Mouse (Mus musculus) embryonic facial prominence, embryonic 12.5 days (tissue): Measurements from ENCODE around the gene Ccl1. TPM values are rescaled to one million over a fixed set of nuclear protein-coding genes. Genes with fewer than 3 reads are reported as not detected.

ENCODE experiments used
- ATAC-seq: fragments of 200-750 bp; cut with Nextera tagmentation; 2 replicates; pipeline ENCODE4 v1.8.0; 2017; ENCODE audit not compliant: insufficient number of reproducible peaks, insufficient read depth, low FRiP score, low TSS enrichment
- H3K27ac ChIP-seq: fragments of 300-500 bp; sonication (generic); 2 replicates; pipeline ENCODE4 v1.5.1; 2016; ENCODE audit warnings: mild to moderate bottlenecking
- H3K27me3 ChIP-seq: fragments of 300-500 bp; sonication (generic); 2 replicates; pipeline ENCODE4 v1.6.1; 2016; ENCODE audit warnings: mild to moderate bottlenecking, moderate library complexity
- H3K36me3 ChIP-seq: fragments of 300-500 bp; sonication (generic); 2 replicates; pipeline ENCODE4 v1.6.1; 2016; ENCODE audit warnings: mild to moderate bottlenecking
- H3K4me1 ChIP-seq: fragments of 300-500 bp; sonication (generic); 2 replicates; pipeline ENCODE4 v1.6.1; 2016
- H3K4me2 ChIP-seq: fragments of 300-500 bp; sonication (generic); replicated peaks from 2 replicates; pipeline ENCODE4 v1.6.1; 2016; ENCODE audit warnings: mild to moderate bottlenecking, moderate library complexity
- H3K4me3 ChIP-seq: fragments of 300-500 bp; sonication (generic); 2 replicates; pipeline ENCODE4 v1.5.1; 2016; ENCODE audit warnings: mild to moderate bottlenecking
- H3K9ac ChIP-seq: fragments of 300-500 bp; sonication (generic); 2 replicates; pipeline ENCODE4 v1.6.1; 2016; ENCODE audit warnings: mild to moderate bottlenecking, moderate library complexity
- H3K9me3 ChIP-seq: fragments of 300-500 bp; sonication (generic); 2 replicates; pipeline ENCODE4 v1.6.1; 2016; ENCODE audit warnings: mild to moderate bottlenecking, moderate library complexity
- WGBS: fragments of 180-500 bp; shearing (Covaris S2); methylation state at CpG from one replicate; pipeline ENCODE4 v1.1.7; 2016; 5-methylcytosine and 5-hydroxymethylcytosine counted together
- polyA plus RNA-seq: library from polyadenylated mRNA; unstranded; fragments of >200 nt; fragmentation: Nextera tagmentation; extraction: Ambion mirVana; gene quantifications from 2 replicates; pipeline ENCODE4 v1.2.1, GENCODE M21; 2016

Ccl1 gene
- polyA plus RNA-seq, 1 experiment from 2014 or later: not detected

DNA sequence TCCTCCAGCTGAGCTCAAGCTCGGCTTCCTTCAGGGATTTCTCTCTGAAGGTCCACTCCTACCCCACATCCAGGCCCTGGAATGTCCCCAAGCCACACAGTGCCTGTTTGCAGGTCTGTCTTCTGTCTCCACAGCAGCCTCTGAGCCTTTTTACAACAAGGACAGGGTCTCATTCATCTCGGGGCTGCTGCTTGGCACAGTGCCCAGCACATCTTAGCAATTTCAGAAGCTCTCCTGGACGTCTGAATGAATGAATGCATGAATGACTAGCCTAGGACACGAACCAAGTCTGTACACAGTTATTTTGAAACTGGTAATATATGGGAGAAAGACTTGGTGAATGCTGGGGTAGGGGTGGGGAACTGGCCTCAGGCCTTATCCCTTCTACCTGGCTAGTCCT is 52.1 kb downstream of the Ccl1 start:
- Histone ChIP-seq H3K4me1 (0 out of 2 replicates have a peak, but pooled peaks cover 4% of the 10 kb centered on the region), H3K27me3 (no peaks in the 10 kb centered on the region), H3K9me3 (no peaks in the 10 kb centered on the region), H3K9ac (no peak overlapping the region), H3K4me2 (no peak overlapping the region), H3K4me3 (no peak overlapping the region), H3K36me3 (no peaks in the 10 kb centered on the region), H3K27ac (no peak overlapping the region)
- WGBS: 36% methylated on average over 4 of the region's 4 CpGs
- ATAC-seq: no peak

- no peaks in the 10 kb centered on the region for H3K36me3 ChIP-seq
- no peaks in the 10 kb centered on the region for H3K9me3 ChIP-seq
- H3K4me3 ChIP-seq: no peak overlapping the region
- WGBS: 40% methylated on average over 6 of the region's 6 CpGs
- H3K4me2 ChIP-seq: no peak overlapping the region
- no peak for ATAC-seq
- no peak overlapping the region for H3K9ac ChIP-seq
- no peak overlapping the region for H3K27ac ChIP-seq
- 0 out of 2 replicates have a peak, but pooled peaks cover 4% of the 10 kb centered on the region for H3K4me1 ChIP-seq
- H3K27me3 ChIP-seq: no peaks in the 10 kb centered on the region
Observed at GRCm38 (mm10) chr11:82251251-82251650, 54.2 kb downstream of the Ccl1 start.

GRCm38 (mm10) chr11:82249945-82250344 is 55.5 kb downstream of the Ccl1 start:
- 81% methylated on average over 6 of the region's 6 CpGs for WGBS
- no peak overlapping the region for H3K27ac ChIP-seq
- no peak for ATAC-seq
- no peak overlapping the region for H3K4me3 ChIP-seq
- no peaks in the 10 kb centered on the region for H3K36me3 ChIP-seq
- H3K27me3 ChIP-seq: no peaks in the 10 kb centered on the region
- no peak overlapping the region for H3K4me2 ChIP-seq
- H3K4me1 ChIP-seq: no peaks in the 10 kb centered on the region
- H3K9me3 ChIP-seq: no peaks in the 10 kb centered on the region
- no peak overlapping the region for H3K9ac ChIP-seq

DNA sequence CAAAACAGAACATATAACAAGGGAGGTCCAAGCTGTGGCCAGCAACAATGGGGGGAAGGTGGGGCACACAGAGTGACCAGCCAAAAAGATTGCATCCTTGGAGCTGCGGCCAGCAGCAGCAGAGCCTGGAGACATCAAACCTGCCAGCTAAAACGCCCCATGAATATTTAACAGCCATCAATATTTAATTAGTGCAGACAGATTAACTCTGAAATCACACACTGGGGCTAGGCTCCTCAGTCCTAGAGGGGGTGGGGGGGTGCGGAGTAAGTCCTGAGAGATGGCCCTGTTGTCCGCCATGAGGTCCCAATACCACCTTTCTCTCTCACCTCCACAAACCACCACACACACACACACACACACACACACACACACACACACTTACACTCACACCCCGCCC is 68.1 kb downstream of the Ccl1 start:
- Histone ChIP-seq H3K9me3 (no peaks in the 10 kb centered on the region), H3K4me2 (no peak overlapping the region), H3K4me1 (no peaks in the 10 kb centered on the region), H3K4me3 (no peak overlapping the region), H3K27ac (no peak overlapping the region), H3K27me3 (no peaks in the 10 kb centered on the region), H3K9ac (no peak overlapping the region), H3K36me3 (no peaks in the 10 kb centered on the region)
- 55% methylated on average over 4 of the region's 5 CpGs for WGBS
- no peak for ATAC-seq

DNA sequence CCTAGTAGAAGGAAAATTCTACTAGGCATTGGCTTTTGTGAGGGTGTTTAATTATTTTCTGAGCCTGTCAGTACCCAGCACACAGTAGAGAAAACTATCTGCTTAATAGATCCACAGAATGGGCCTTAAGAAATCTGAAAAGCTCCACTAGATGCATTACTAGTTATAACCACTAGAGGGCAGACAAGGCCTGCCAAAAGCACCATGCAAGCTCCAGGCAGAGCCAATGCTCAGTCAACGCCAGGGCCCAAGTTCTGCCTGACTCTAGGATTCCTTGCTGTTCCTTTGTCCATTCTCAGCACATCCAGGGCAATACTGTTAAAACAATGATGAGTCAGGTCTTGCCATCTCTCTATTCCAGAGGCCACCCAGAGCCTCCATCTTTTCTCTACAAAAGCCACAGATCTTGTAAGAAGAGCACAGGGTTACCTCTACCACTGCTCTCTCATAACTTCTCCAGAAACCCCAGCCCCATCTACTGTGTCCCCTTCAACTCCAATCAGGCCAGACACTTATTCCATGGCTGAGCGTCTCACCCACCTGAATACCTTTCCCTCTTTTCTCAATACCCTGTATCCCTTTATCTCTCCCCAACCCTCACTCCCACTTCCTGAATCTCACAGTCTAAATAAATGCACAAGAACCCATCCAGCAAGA is 69.8 kb downstream of the Ccl1 start:
- no peak overlapping the region for H3K4me3 ChIP-seq
- H3K27me3 ChIP-seq: no peaks in the 10 kb centered on the region
- H3K4me2 ChIP-seq: no peak overlapping the region
- ATAC-seq: no peak
- 38% methylated on average over 2 of the region's 2 CpGs for WGBS
- H3K9me3 ChIP-seq: no peaks in the 10 kb centered on the region
- H3K9ac ChIP-seq: peak overlapping the region; percentile 19; the same call in 1 of the 2 replicates
- H3K36me3 ChIP-seq: no peaks in the 10 kb centered on the region
- no peaks in the 10 kb centered on the region for H3K4me1 ChIP-seq
- H3K27ac ChIP-seq: no peak overlapping the region

DNA sequence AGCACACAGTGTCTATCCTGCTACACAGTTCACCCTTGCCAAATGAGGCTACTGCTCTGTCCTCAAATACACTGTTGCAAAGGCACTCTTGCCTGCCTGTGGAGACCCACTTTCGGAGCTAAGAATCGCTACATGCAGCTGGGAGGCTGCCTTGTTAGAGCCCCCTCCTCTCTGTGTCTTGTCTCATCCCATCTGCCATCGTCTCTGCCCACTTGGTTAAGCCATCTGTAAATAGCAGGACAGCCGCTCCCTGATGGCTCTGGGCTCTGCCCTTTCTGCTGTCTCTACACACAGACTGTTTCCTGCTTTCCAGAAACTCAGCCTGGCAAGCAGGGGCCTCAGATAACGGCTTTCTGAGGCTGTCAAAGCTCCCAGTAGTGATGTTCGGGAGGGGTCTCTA is 71.5 kb downstream of the Ccl1 start:
- no peaks in the 10 kb centered on the region for H3K27me3 ChIP-seq

GRCm38 (mm10) chr11:82226976-82227375 is 78.5 kb downstream of the Ccl1 start:
- Histone ChIP-seq H3K4me1 (no peaks in the 10 kb centered on the region), H3K36me3 (no peaks in the 10 kb centered on the region), H3K4me2 (no peak overlapping the region), H3K27me3 (no peaks in the 10 kb centered on the region), H3K9me3 (no peaks in the 10 kb centered on the region), H3K9ac (no peak overlapping the region), H3K27ac (no peak overlapping the region), H3K4me3 (no peak overlapping the region)
- WGBS: 85% methylated on average over 9 of the region's 9 CpGs
- no peak for ATAC-seq

More for the DNA sequence above, 71.5 kb downstream of the Ccl1 start:
- H3K36me3 ChIP-seq: no peaks in the 10 kb centered on the region
- ATAC-seq: no peak
- no peaks in the 10 kb centered on the region for H3K4me1 ChIP-seq
- H3K4me2 ChIP-seq: no peak overlapping the region
- no peak overlapping the region for H3K9ac ChIP-seq
- WGBS: 56% methylated on average over 6 of the region's 6 CpGs
- no peak overlapping the region for H3K4me3 ChIP-seq
- no peak overlapping the region for H3K27ac ChIP-seq
- H3K9me3 ChIP-seq: no peaks in the 10 kb centered on the region

DNA sequence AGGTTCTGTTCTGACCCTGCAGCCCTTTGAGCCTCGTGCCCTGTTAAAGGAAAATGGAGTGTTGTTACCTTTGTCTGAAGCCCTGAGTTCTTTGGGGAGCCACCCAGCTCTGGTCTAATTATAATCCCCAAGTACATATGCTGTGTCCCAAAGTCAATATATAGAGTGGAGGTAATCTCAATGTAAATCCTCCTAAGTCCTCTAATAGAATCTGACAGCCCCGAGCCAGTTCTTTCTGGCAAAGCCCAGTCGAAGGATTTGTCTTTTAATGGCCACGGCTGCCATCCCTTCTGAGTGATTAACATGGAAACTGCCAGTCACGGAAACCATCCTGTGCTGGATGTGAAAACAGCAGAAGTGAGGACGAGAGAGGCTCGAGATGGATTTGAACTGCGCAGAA is 79.6 kb downstream of the Ccl1 start:
- H3K4me3 ChIP-seq: no peak overlapping the region
- 73% methylated on average over 8 of the region's 8 CpGs for WGBS
- no peak overlapping the region for H3K27ac ChIP-seq

GRCm38 (mm10) chr11:82216531-82216930 is 89.0 kb downstream of the Ccl1 start:
- Histone ChIP-seq H3K4me2 (no peak overlapping the region), H3K9me3 (no peaks in the 10 kb centered on the region), H3K4me1 (no peaks in the 10 kb centered on the region), H3K4me3 (no peak overlapping the region), H3K27ac (no peak overlapping the region), H3K36me3 (no peaks in the 10 kb centered on the region), H3K27me3 (no peaks in the 10 kb centered on the region), H3K9ac (no peak overlapping the region)
- WGBS: 38% methylated on average over 2 of the region's 2 CpGs
- no peak for ATAC-seq

More for the DNA sequence above, 79.6 kb downstream of the Ccl1 start:
- no peak for ATAC-seq
- no peaks in the 10 kb centered on the region for H3K4me1 ChIP-seq
- H3K4me2 ChIP-seq: no peak overlapping the region
- H3K9ac ChIP-seq: no peak overlapping the region
- no peaks in the 10 kb centered on the region for H3K9me3 ChIP-seq
- H3K36me3 ChIP-seq: no peaks in the 10 kb centered on the region
- no peaks in the 10 kb centered on the region for H3K27me3 ChIP-seq

GRCm38 (mm10) chr11:82214405-82214804 is 91.1 kb downstream of the Ccl1 start:
- no peaks in the 10 kb centered on the region for H3K9me3 ChIP-seq
- no peak for ATAC-seq
- no peak overlapping the region for H3K9ac ChIP-seq
- no peaks in the 10 kb centered on the region for H3K27me3 ChIP-seq
- H3K4me3 ChIP-seq: no peak overlapping the region
- no peak overlapping the region for H3K4me2 ChIP-seq
- 80% methylated on average over 4 of the region's 4 CpGs for WGBS
- H3K36me3 ChIP-seq: no peaks in the 10 kb centered on the region
- no peak overlapping the region for H3K27ac ChIP-seq
- no peaks in the 10 kb centered on the region for H3K4me1 ChIP-seq

GRCm38 (mm10) chr11:82206960-82207488 is 98.5 kb downstream of the Ccl1 start:
- H3K27ac ChIP-seq: no peak overlapping the region
- H3K4me1 ChIP-seq: no peaks in the 10 kb centered on the region
- 96% methylated on average over 2 of the region's 2 CpGs for WGBS
- no peaks in the 10 kb centered on the region for H3K9me3 ChIP-seq
- no peaks in the 10 kb centered on the region for H3K36me3 ChIP-seq
- H3K4me3 ChIP-seq: no peak overlapping the region
- H3K27me3 ChIP-seq: no peaks in the 10 kb centered on the region
- H3K9ac ChIP-seq: no peak overlapping the region
- H3K4me2 ChIP-seq: no peak overlapping the region
- no peak for ATAC-seq

- Histone ChIP-seq H3K4me1 (no peaks in the 10 kb centered on the region), H3K4me3 (no peak overlapping the region), H3K9me3 (no peaks in the 10 kb centered on the region), H3K27me3 (no peaks in the 10 kb centered on the region), H3K36me3 (no peaks in the 10 kb centered on the region), H3K4me2 (no peak overlapping the region), H3K27ac (no peak overlapping the region), H3K9ac (no peak overlapping the region)
- ATAC-seq: no peak
- 85% methylated on average over 6 of the region's 6 CpGs for WGBS
Observed at GRCm38 (mm10) chr11:82205221-82205620, 100.3 kb downstream of the Ccl1 start.
